In the genomic region with DNA sequence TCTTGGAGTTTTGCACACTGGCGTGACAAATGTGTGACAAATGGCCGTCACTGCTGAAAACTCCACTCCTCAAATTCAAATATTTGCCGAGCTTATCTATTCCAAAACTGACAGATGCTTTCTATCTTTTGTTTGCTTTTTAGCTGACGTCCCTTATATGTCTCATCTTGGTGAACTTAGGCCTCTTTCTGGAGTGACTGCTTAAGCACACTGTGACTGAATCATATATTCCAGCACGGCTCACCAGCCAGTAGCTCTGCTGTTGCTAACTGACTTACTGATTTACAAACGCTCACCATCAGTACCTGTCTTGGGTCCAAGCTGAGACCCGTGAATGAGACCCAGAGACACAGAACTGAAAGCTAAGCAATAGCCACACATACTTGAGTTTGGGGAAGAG, we compare ENCODE assay signal across 28 mouse cellular contexts. TPM values are rescaled to one million over a fixed set of nuclear protein-coding genes. Genes with fewer than 3 reads are reported as not detected.
DNase-seq lines count a peak whose midpoint lies in the region; ATAC-seq and TF ChIP-seq lines count a peak whose summit lies in the region.
"Had no signal": no experiment of that assay in that cellular context is flagged by ENCODE, and none has a peak within 500 bp of the region (broad histone marks: within the 10 kb centered on the region; RNA-seq: fewer than 3 reads in every experiment).

No protein-coding gene starts in this region.

- H3K9me3 ChIP-seq in liver, postnatal 0 days (ENCODE audit: low read length) = no peaks in the 10 kb centered on the region
- H3K9me3 ChIP-seq in intestine, embryonic 14.5 days (ENCODE audit: control insufficient read depth, low read length) = no peaks in the 10 kb centered on the region
- no peaks in the 10 kb centered on the region for H3K9me3 ChIP-seq in intestine, embryonic 16.5 days (ENCODE audit: control insufficient read depth, low read length)
- no peaks in the 10 kb centered on the region for H3K9me3 ChIP-seq in stomach, embryonic 15.5 days
- H3K9me3 ChIP-seq: embryonic facial prominence, embryonic 15.5 days; forebrain, embryonic 10.5 days; heart, embryonic 10.5 days; hindbrain, embryonic 13.5 days had no signal

- TF ChIP-seq EP300 in liver, postnatal 0 days (IDR thresholded peaks at IDR 0.05; ENCODE audit: low read depth) = no peak

- ATAC-seq in liver, postnatal 0 days = peak; percentile 61; the same call in 1 of the 2 replicates
- peak; percentile 64; the same call in 1 of the 2 replicates for ATAC-seq in intestine, embryonic 14.5 days (replicated peaks; ENCODE audit: low FRiP score, low TSS enrichment, low read depth)
- peak; percentile 57; the same call in 1 of the 2 replicates for ATAC-seq in intestine, embryonic 16.5 days
- ATAC-seq in stomach, embryonic 15.5 days (ENCODE audit: insufficient read depth, low FRiP score, low read depth) = no peak
- ATAC-seq: forebrain, embryonic 14.5 days; Patski had no signal

- H3K4me1 ChIP-seq in liver, postnatal 0 days (ENCODE audit: insufficient read depth) = no peaks in the 10 kb centered on the region
- no peaks in the 10 kb centered on the region for H3K4me1 ChIP-seq in intestine, embryonic 14.5 days (replicated peaks; ENCODE audit: control insufficient read depth, insufficient read depth, low read length)
- H3K4me1 ChIP-seq in intestine, embryonic 16.5 days (ENCODE audit: control insufficient read depth, insufficient read depth, low read length) = no peaks in the 10 kb centered on the region
- 0 out of 2 replicates have a peak, but pooled peaks cover 3% of the 10 kb centered on the region for H3K4me1 ChIP-seq in stomach, embryonic 15.5 days
- H3K4me1 ChIP-seq: forebrain, embryonic 10.5 days; hindbrain, embryonic 13.5 days had no signal

- no peak overlapping the region for H3K9ac ChIP-seq in liver, postnatal 0 days (replicated peaks)
- no peak overlapping the region for H3K9ac ChIP-seq in intestine, embryonic 14.5 days (ENCODE audit: low read length)
- H3K9ac ChIP-seq in intestine, embryonic 16.5 days (ENCODE audit: low read depth, low read length) = no peak overlapping the region
- no peak overlapping the region for H3K9ac ChIP-seq in stomach, embryonic 15.5 days
- H3K9ac ChIP-seq: embryonic facial prominence, embryonic 15.5 days; hindbrain, embryonic 13.5 days had no signal

- H3K4me3 ChIP-seq in liver, postnatal 0 days (ENCODE audit: low read depth, low read length) = no peak overlapping the region
- no peak overlapping the region for H3K4me3 ChIP-seq in intestine, embryonic 14.5 days (ENCODE audit: low read depth, low read length)
- H3K4me3 ChIP-seq in intestine, embryonic 16.5 days (ENCODE audit: low read length) = peak overlapping the region; percentile 17; the same call in 1 of the 2 replicates
- H3K4me3 ChIP-seq in stomach, embryonic 15.5 days (replicated peaks) = no peak overlapping the region
- H3K4me3 ChIP-seq: embryonic facial prominence, embryonic 15.5 days; erythroblast, embryonic 14.5 days; forebrain, embryonic 10.5 days; gastrocnemius, adult 2 months; heart, embryonic 10.5 days; hindbrain, embryonic 13.5 days had no signal

- no peaks in the 10 kb centered on the region for H3K36me3 ChIP-seq in liver, postnatal 0 days (replicated peaks; ENCODE audit: insufficient read depth, low read length)
- H3K36me3 ChIP-seq in intestine, embryonic 14.5 days (ENCODE audit: control insufficient read depth, insufficient read depth, low read length) = no peaks in the 10 kb centered on the region
- no peaks in the 10 kb centered on the region for H3K36me3 ChIP-seq in intestine, embryonic 16.5 days (ENCODE audit: control insufficient read depth, insufficient read depth, low read length)
- H3K36me3 ChIP-seq in stomach, embryonic 15.5 days = no peaks in the 10 kb centered on the region
- H3K36me3 ChIP-seq: embryonic facial prominence, embryonic 15.5 days; forebrain, embryonic 10.5 days; heart, embryonic 10.5 days; hindbrain, embryonic 13.5 days had no signal

- H3K4me2 ChIP-seq in liver, postnatal 0 days (ENCODE audit: low read depth, low read length) = peak overlapping the region; percentile 37; the same call in 1 of the 2 replicates
- no peak overlapping the region for H3K4me2 ChIP-seq in intestine, embryonic 14.5 days (ENCODE audit: low read length)
- peak overlapping the region; percentile 28 for H3K4me2 ChIP-seq in intestine, embryonic 16.5 days (ENCODE audit: low read depth, low read length)
- H3K4me2 ChIP-seq in stomach, embryonic 15.5 days = peak overlapping the region; percentile 25
- H3K4me2 ChIP-seq: embryonic facial prominence, embryonic 15.5 days; hindbrain, embryonic 13.5 days had no signal

- TF ChIP-seq CTCF in liver, postnatal 0 days (IDR thresholded peaks at IDR 0.05; ENCODE audit: low read depth) = no peak

- 51% methylated on average over 7 of the region's 7 CpGs for WGBS in liver, postnatal 0 days (ENCODE audit: insufficient replicate concordance)
- WGBS in intestine, embryonic 14.5 days = 43% methylated on average over 7 of the region's 7 CpGs
- 41% methylated on average over 7 of the region's 7 CpGs for WGBS in intestine, embryonic 16.5 days
- 26% methylated on average over 7 of the region's 7 CpGs for WGBS in stomach, embryonic 15.5 days

- no peaks in the 10 kb centered on the region for H3K27me3 ChIP-seq in liver, postnatal 0 days (ENCODE audit: insufficient read depth, low read length)
- no peaks in the 10 kb centered on the region for H3K27me3 ChIP-seq in intestine, embryonic 14.5 days (replicated peaks; ENCODE audit: control insufficient read depth, insufficient read depth, low read length)
- no peaks in the 10 kb centered on the region for H3K27me3 ChIP-seq in intestine, embryonic 16.5 days (replicated peaks; ENCODE audit: control insufficient read depth, insufficient read depth, low read length)
- H3K27me3 ChIP-seq in stomach, embryonic 15.5 days (replicated peaks) = no peaks in the 10 kb centered on the region
- H3K27me3 ChIP-seq: CH12.LX; embryonic facial prominence, embryonic 15.5 days; hindbrain, embryonic 13.5 days; Patski had no signal

- H3K27ac ChIP-seq in liver, postnatal 0 days (ENCODE audit: low read depth) = no peak overlapping the region
- no peak overlapping the region for H3K27ac ChIP-seq in intestine, embryonic 14.5 days (ENCODE audit: low read depth)
- H3K27ac ChIP-seq in intestine, embryonic 16.5 days (ENCODE audit: low read length) = no peak overlapping the region
- no peak overlapping the region for H3K27ac ChIP-seq in stomach, embryonic 15.5 days
- H3K27ac ChIP-seq: embryonic facial prominence, embryonic 15.5 days; forebrain, embryonic 10.5 days; gastrocnemius, adult 2 months; heart, embryonic 10.5 days; hindbrain, embryonic 13.5 days had no signal

- DNase-seq in liver, postnatal 0 days = peak; percentile 5
- DNase-seq in liver = no peak
- no peak for DNase-seq in intestine, embryonic 14.5 days (ENCODE audit: low spot score)
- no peak for DNase-seq in right cerebral cortex, postnatal 36 days (ENCODE audit: low spot score in 2 of 2)
- DNase-seq in gastrocnemius, postnatal 25 days = no peak
- DNase-seq: adrenal gland, adult 2 months; adrenal gland, postnatal 25 days; cerebellum, adult 8-10 months; cerebellum, postnatal 14 days; embryo, embryonic 11 days; gastrocnemius, adult 2 months; gastrocnemius, postnatal 36 days; heart, adult 18-20 months; heart, postnatal 10 days had no signal

RNA-seq across cellular contexts. Expression of a gene that starts 17.3 kb away (rescaled TPM):
- 0.42 and 0.66 TPM in 2 replicates for polyA plus RNA-seq in liver, postnatal 0 days (2015; fragmentation: Nextera tagmentation; extraction: Ambion mirVana)
- polyA plus RNA-seq in intestine, embryonic 14.5 days (2014; fragmentation: Nextera tagmentation; extraction: Ambion mirVana) = 8.8 and 9.1 TPM in 2 replicates
- polyA plus RNA-seq in intestine, embryonic 16.5 days (2015; fragmentation: Nextera tagmentation; extraction: Ambion mirVana) = 8.9 and 9.4 TPM in 2 replicates
- 15.0 and 16.5 TPM in 2 replicates for polyA plus RNA-seq in stomach, embryonic 15.5 days (2015; fragmentation: Nextera tagmentation; extraction: Ambion mirVana)
- total RNA-seq in gastrocnemius, postnatal 25 days (2021) = 1 to 10 TPM; 5.8 to 6.0 TPM
- total RNA-seq: common myeloid progenitor, adult 5-6 weeks had no signal

RNA-seq across cellular contexts. Expression of a gene that starts 19.2 kb away (rescaled TPM):
- not detected in 2 replicates for polyA plus RNA-seq in liver, postnatal 0 days (2015; fragmentation: Nextera tagmentation; extraction: Ambion mirVana)
- polyA plus RNA-seq in intestine, embryonic 14.5 days (2014; fragmentation: Nextera tagmentation; extraction: Ambion mirVana) = not detected in 2 replicates
- not detected in 2 replicates for polyA plus RNA-seq in intestine, embryonic 16.5 days (2015; fragmentation: Nextera tagmentation; extraction: Ambion mirVana)
- not detected in 2 replicates for polyA plus RNA-seq in stomach, embryonic 15.5 days (2015; fragmentation: Nextera tagmentation; extraction: Ambion mirVana)
- not detected for total RNA-seq in gastrocnemius, postnatal 25 days (2021)
- total RNA-seq: adrenal gland, adult 2 months; adrenal gland, postnatal 25 days; CH12.LX; common myeloid progenitor, adult 5-6 weeks; gastrocnemius, adult 2 months; gastrocnemius, postnatal 36 days; heart, adult 18-20 months; heart, postnatal 10 days; hematopoietic stem cell, adult 5-6 weeks had no signal
- polyA plus RNA-seq: adrenal gland, adult 2 months; embryonic facial prominence, embryonic 11.5 days; erythroblast, embryonic 14.5 days; forebrain, embryonic 10.5 days; forebrain, embryonic 14.5 days; heart, embryonic 14.5 days; hindbrain, embryonic 13.5 days; Patski had no signal
